ENCODE assay signal across 8 mouse cellular contexts in the genomic region with DNA sequence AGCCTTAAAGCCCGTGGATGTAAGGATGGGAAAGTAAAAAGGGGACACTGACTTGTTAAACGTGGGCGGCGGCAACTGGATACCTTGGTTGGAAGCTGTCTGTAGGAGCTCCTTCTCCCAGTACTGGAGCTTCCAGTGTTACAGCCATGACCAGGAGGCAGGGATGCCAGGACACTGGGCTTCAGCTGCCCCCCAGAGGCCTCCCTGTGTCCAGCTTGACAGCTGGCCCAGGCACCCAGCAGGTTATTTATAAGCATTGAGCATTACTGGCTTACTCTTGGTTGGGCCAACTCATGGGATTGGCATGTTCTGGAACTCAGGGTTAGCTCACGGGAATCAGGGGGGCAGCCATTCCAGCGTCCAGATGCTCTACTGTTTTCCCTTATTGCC. TPM values are rescaled to one million over a fixed set of nuclear protein-coding genes. Genes with fewer than 3 reads are reported as not detected.
DNase-seq lines count a peak whose midpoint lies in the region; ATAC-seq and TF ChIP-seq lines count a peak whose summit lies in the region.

No protein-coding gene starts in this region.

- no peaks in the 10 kb centered on the region; the same call in 1 of the 2 replicates for H3K27me3 ChIP-seq in ES-Bruce4 (ENCODE audit: control insufficient read depth, insufficient read depth, low read length, poor library complexity, severe bottlenecking)
- peaks cover 20% of the 10 kb centered on the region for H3K27me3 ChIP-seq in limb, embryonic 11.5 days (ENCODE audit: control insufficient read depth, insufficient read depth, low read length)
- H3K27me3 ChIP-seq in midbrain, embryonic 16.5 days (ENCODE audit: control insufficient read depth, insufficient read depth, low read depth, low read length) = peaks cover 17% of the 10 kb centered on the region

- no peak for ATAC-seq in limb, embryonic 11.5 days (ENCODE audit: insufficient number of reproducible peaks, low FRiP score, low TSS enrichment, low read depth)
- no peak for ATAC-seq in midbrain, embryonic 16.5 days
- ATAC-seq in granulocyte monocyte progenitor cell, adult 5-6 weeks (replicated peaks; ENCODE audit: poor library complexity, severe bottlenecking) = no peak

- H3K9ac ChIP-seq in ES-Bruce4 (ENCODE audit: low read depth, poor library complexity, severe bottlenecking) = peak overlapping the region; percentile 32
- 0 out of 2 replicates have a peak overlapping the region, but pooled peaks have one; percentile 40 for H3K9ac ChIP-seq in limb, embryonic 11.5 days (ENCODE audit: low read length)
- H3K9ac ChIP-seq in midbrain, embryonic 16.5 days (ENCODE audit: low read depth, low read length) = peak overlapping the region; percentile 60; the same call in 1 of the 2 replicates

- no peak for TF ChIP-seq EP300 in ES-Bruce4 (IDR thresholded peaks at IDR 0.05; ENCODE audit: insufficient read depth, low read depth, low read length)

- H3K36me3 ChIP-seq in ES-Bruce4 (ENCODE audit: control insufficient read depth, insufficient read depth, low read length, poor library complexity, severe bottlenecking) = no peaks in the 10 kb centered on the region
- H3K36me3 ChIP-seq in limb, embryonic 11.5 days (ENCODE audit: control insufficient read depth, insufficient read depth, low read length) = no peaks in the 10 kb centered on the region
- no peaks in the 10 kb centered on the region for H3K36me3 ChIP-seq in midbrain, embryonic 16.5 days (ENCODE audit: control insufficient read depth, insufficient read depth, low read length)

- TF ChIP-seq CTCF in ES-Bruce4 (IDR thresholded peaks at IDR 0.05; ENCODE audit: low read depth, low read length) = no peak

- no peaks in the 10 kb centered on the region for H3K9me3 ChIP-seq in ES-Bruce4 (replicated peaks; ENCODE audit: control insufficient read depth, insufficient read depth, low read length, poor library complexity, severe bottlenecking)
- H3K9me3 ChIP-seq in limb, embryonic 11.5 days (ENCODE audit: control insufficient read depth, low read length) = no peaks in the 10 kb centered on the region
- H3K9me3 ChIP-seq in midbrain, embryonic 16.5 days (replicated peaks; ENCODE audit: control insufficient read depth, low read length, poor library complexity, severe bottlenecking) = no peaks in the 10 kb centered on the region

- no peak overlapping the region for H3K27ac ChIP-seq in ES-Bruce4 (ENCODE audit: insufficient read depth, low read length)
- no peak overlapping the region for H3K27ac ChIP-seq in limb, embryonic 11.5 days (replicated peaks; ENCODE audit: low read depth, low read length)
- H3K27ac ChIP-seq in midbrain, embryonic 16.5 days (ENCODE audit: low read length) = no peak overlapping the region

- no peaks in the 10 kb centered on the region for H3K4me1 ChIP-seq in ES-Bruce4 (ENCODE audit: control insufficient read depth, insufficient read depth, low read length)
- H3K4me1 ChIP-seq in limb, embryonic 11.5 days (ENCODE audit: control insufficient read depth, insufficient read depth, low read length) = peaks cover 2% of the 10 kb centered on the region; the same call in 1 of the 2 replicates
- 0 out of 2 replicates have a peak, but pooled peaks cover 3% of the 10 kb centered on the region for H3K4me1 ChIP-seq in midbrain, embryonic 16.5 days (ENCODE audit: control insufficient read depth, insufficient read depth, low read length)

- H3K4me2 ChIP-seq in limb, embryonic 11.5 days (ENCODE audit: low read depth, severe bottlenecking) = peak overlapping the region; percentile 80
- H3K4me2 ChIP-seq in midbrain, embryonic 16.5 days (ENCODE audit: low read length) = peak overlapping the region; percentile 80

- no peak for TF ChIP-seq POLR2A in ES-Bruce4 (IDR thresholded peaks at IDR 0.05; ENCODE audit: insufficient read depth, low read length)

- H3K4me3 ChIP-seq in ES-Bruce4 (ENCODE audit: low read depth, low read length) = peak overlapping the region; percentile 66
- H3K4me3 ChIP-seq in limb, embryonic 11.5 days (ENCODE audit: low read depth, low read length) = peak overlapping the region; percentile 32
- H3K4me3 ChIP-seq in midbrain, embryonic 16.5 days (ENCODE audit: low read depth, low read length) = peak overlapping the region; percentile 41

- peak; percentile 48 for DNase-seq in fibroblast of lung, adult 2 months (ENCODE audit: low read depth)
- peak; percentile 52 to 67 for DNase-seq in heart, postnatal 14 days
- DNase-seq in limb, embryonic 11.5 days (ENCODE audit: low spot score) = peak; percentile 24
- DNase-seq in thymus, postnatal 0 days (ENCODE audit: low spot score) = no peak
- DNase-seq in frontal cortex, adult 2 months (ENCODE audit: extremely low spot score in 1 of 2, low spot score in 1 of 2) = no peak

- intact Hi-C loops in heart, postnatal 14 days (cut with DNase I) = no loop called here

- 26% methylated on average over 6 of the region's 6 CpGs for WGBS in limb, embryonic 11.5 days
- 24% methylated on average over 6 of the region's 6 CpGs for WGBS in midbrain, embryonic 16.5 days

RNA-seq across cellular contexts. Expression of gene P2rx5, which starts 0.6 kb away (rescaled TPM):
- 0.42 and 0.55 TPM in 2 replicates for polyA plus RNA-seq in ES-Bruce4 (2011; ENCODE audit: insufficient read depth, insufficient read length, low read depth, missing spikeins)
- 1 to 10 TPM; 6.9 to 7.7 TPM for total RNA-seq in heart, postnatal 14 days (2021)
- 0.08 TPM in 1 of 2 replicates, not detected in the other for polyA plus RNA-seq in limb, embryonic 11.5 days (2014; fragmentation: Nextera tagmentation; extraction: Ambion mirVana)
- 0.29 and 0.42 TPM in 2 replicates for polyA plus RNA-seq in midbrain, embryonic 16.5 days (2015; fragmentation: Nextera tagmentation; extraction: Ambion mirVana)
- polyA plus RNA-seq in thymus, postnatal 0 days (2015; fragmentation: Nextera tagmentation; extraction: Ambion mirVana) = 0.33 and 0.51 TPM in 2 replicates
- 0.26 and 0.74 TPM in 2 replicates for polyA plus RNA-seq in frontal cortex, adult 2 months (2012; rRNA removed)
- total RNA-seq in granulocyte monocyte progenitor cell, adult 5-6 weeks (2014; fragmentation: Nextera tagmentation) = not detected in 2 replicates
- not detected in 2 replicates for total RNA-seq in granulocyte monocyte progenitor cell, adult 5-6 weeks (2017)

RNA-seq across cellular contexts. Expression of gene Emc6, which starts 16.0 kb away (rescaled TPM):
- polyA plus RNA-seq in ES-Bruce4 (2011; ENCODE audit: insufficient read depth, insufficient read length, low read depth, missing spikeins) = 51.9 TPM in 2 replicates
- 10 to 100 TPM; 72.4 to 75.5 TPM for total RNA-seq in heart, postnatal 14 days (2021)
- polyA plus RNA-seq in limb, embryonic 11.5 days (2014; fragmentation: Nextera tagmentation; extraction: Ambion mirVana) = 95.2 and 111 TPM in 2 replicates
- polyA plus RNA-seq in midbrain, embryonic 16.5 days (2015; fragmentation: Nextera tagmentation; extraction: Ambion mirVana) = 127 and 133 TPM in 2 replicates
- 156 and 166 TPM in 2 replicates for polyA plus RNA-seq in thymus, postnatal 0 days (2015; fragmentation: Nextera tagmentation; extraction: Ambion mirVana)
- polyA plus RNA-seq in frontal cortex, adult 2 months (2012; rRNA removed) = 63.0 and 66.5 TPM in 2 replicates
- total RNA-seq in granulocyte monocyte progenitor cell, adult 5-6 weeks (2014; fragmentation: Nextera tagmentation) = 71.0 and 77.9 TPM in 2 replicates
- 50.7 and 76.5 TPM in 2 replicates for total RNA-seq in granulocyte monocyte progenitor cell, adult 5-6 weeks (2017)

RNA-seq across cellular contexts. Expression of gene Tax1bp3, which starts 16.1 kb away (rescaled TPM):
- 36.2 and 37.1 TPM in 2 replicates for polyA plus RNA-seq in ES-Bruce4 (2011; ENCODE audit: insufficient read depth, insufficient read length, low read depth, missing spikeins)
- total RNA-seq in heart, postnatal 14 days (2021) = 10 to 100 TPM; 55.3 to 62.3 TPM
- 220 and 222 TPM in 2 replicates for polyA plus RNA-seq in limb, embryonic 11.5 days (2014; fragmentation: Nextera tagmentation; extraction: Ambion mirVana)
- polyA plus RNA-seq in midbrain, embryonic 16.5 days (2015; fragmentation: Nextera tagmentation; extraction: Ambion mirVana) = 132 and 145 TPM in 2 replicates
- 116 and 119 TPM in 2 replicates for polyA plus RNA-seq in thymus, postnatal 0 days (2015; fragmentation: Nextera tagmentation; extraction: Ambion mirVana)
- polyA plus RNA-seq in frontal cortex, adult 2 months (2012; rRNA removed) = 23.9 and 24.6 TPM in 2 replicates
- 10.4 and 19.9 TPM in 2 replicates for total RNA-seq in granulocyte monocyte progenitor cell, adult 5-6 weeks (2014; fragmentation: Nextera tagmentation)
- total RNA-seq in granulocyte monocyte progenitor cell, adult 5-6 weeks (2017) = 6.3 and 11.7 TPM in 2 replicates

RNA-seq across cellular contexts. Expression of gene Haspin, which starts 22.7 kb away (rescaled TPM):
- 13.0 and 14.0 TPM in 2 replicates for polyA plus RNA-seq in ES-Bruce4 (2011; ENCODE audit: insufficient read depth, insufficient read length, low read depth, missing spikeins)
- total RNA-seq in heart, postnatal 14 days (2021) = 1 to 10 TPM in 1 of 2 experiments, under 1 TPM in 1; 0.81 to 1.3 TPM
- 19.5 and 19.9 TPM in 2 replicates for polyA plus RNA-seq in limb, embryonic 11.5 days (2014; fragmentation: Nextera tagmentation; extraction: Ambion mirVana)
- 1.6 and 2.1 TPM in 2 replicates for polyA plus RNA-seq in midbrain, embryonic 16.5 days (2015; fragmentation: Nextera tagmentation; extraction: Ambion mirVana)
- polyA plus RNA-seq in thymus, postnatal 0 days (2015; fragmentation: Nextera tagmentation; extraction: Ambion mirVana) = 19.7 and 22.0 TPM in 2 replicates
- 0.15 and 0.24 TPM in 2 replicates for polyA plus RNA-seq in frontal cortex, adult 2 months (2012; rRNA removed)
- total RNA-seq in granulocyte monocyte progenitor cell, adult 5-6 weeks (2014; fragmentation: Nextera tagmentation) = 15.6 and 18.7 TPM in 2 replicates
- 20.5 and 23.0 TPM in 2 replicates for total RNA-seq in granulocyte monocyte progenitor cell, adult 5-6 weeks (2017)

RNA-seq across cellular contexts. Expression of gene Ctns, which starts 38.0 kb away (rescaled TPM):
- 15.3 and 15.4 TPM in 2 replicates for polyA plus RNA-seq in ES-Bruce4 (2011; ENCODE audit: insufficient read depth, insufficient read length, low read depth, missing spikeins)
- 10 to 100 TPM; 11.3 to 11.7 TPM for total RNA-seq in heart, postnatal 14 days (2021)
- 23.6 and 25.5 TPM in 2 replicates for polyA plus RNA-seq in limb, embryonic 11.5 days (2014; fragmentation: Nextera tagmentation; extraction: Ambion mirVana)
- polyA plus RNA-seq in midbrain, embryonic 16.5 days (2015; fragmentation: Nextera tagmentation; extraction: Ambion mirVana) = 18.6 and 20.1 TPM in 2 replicates
- polyA plus RNA-seq in thymus, postnatal 0 days (2015; fragmentation: Nextera tagmentation; extraction: Ambion mirVana) = 13.2 and 13.9 TPM in 2 replicates
- polyA plus RNA-seq in frontal cortex, adult 2 months (2012; rRNA removed) = 25.9 and 26.0 TPM in 2 replicates
- 24.7 and 26.8 TPM in 2 replicates for total RNA-seq in granulocyte monocyte progenitor cell, adult 5-6 weeks (2014; fragmentation: Nextera tagmentation)
- total RNA-seq in granulocyte monocyte progenitor cell, adult 5-6 weeks (2017) = 15.6 and 17.5 TPM in 2 replicates

Comparison
In these comparisons a context has a peak if more than half of its experiments do, and no peak if none do; other contexts are left out.
1. DNase-seq: peak in fibroblast of lung, adult 2 months (single experiment), heart, postnatal 14 days (2 of 2) and limb, embryonic 11.5 days (single experiment); none in thymus, postnatal 0 days (single experiment) and frontal cortex, adult 2 months (0 of 2).
2. Peak in every context shown above with its lines, with median percentiles within 50 percentile points of each other: H3K4me3 ChIP-seq and H3K9ac ChIP-seq.